Mouse (Mus musculus): Measurements from ENCODE around the gene Grk4. TPM values are rescaled to one million over a fixed set of nuclear protein-coding genes. Genes with fewer than 3 reads are reported as not detected.
A peak's percentile ranks its signal among the peaks of the same experiment; 100 is the strongest.

The Grk4 gene
- 2.3 and 3.8 TPM in 2 replicates for polyA plus RNA-seq (2015; fragmentation: Nextera tagmentation; extraction: Ambion mirVana)

GRCm38 (mm10) chr5:34659686-34660590 is at the start of gene Grk4, which contains the start of gene Nop14:
TSS of gene Grk4 (plus strand) at chr5:34660379.
TSS of gene Nop14 (minus strand) at chr5:34660148.
- Histone ChIP-seq H3K27ac (replicated peaks) (peak within 1 kb of the TSS; percentile 78), H3K36me3 (peaks cover 16% of the 10 kb centered on the region), H3K4me1 (replicated peaks) (peaks cover 15% of the 10 kb centered on the region), H3K9ac (peak within 1 kb of the TSS; percentile 55), H3K9me3 (no peaks in the 10 kb centered on the region), H3K4me2 (peak within 1 kb of the TSS; percentile 62), H3K27me3 (no peaks in the 10 kb centered on the region), H3K4me3 (peak within 1 kb of the TSS; percentile 59)
- peak; percentile 100 for ATAC-seq (ENCODE audit: low FRiP score, low read depth)
- WGBS: under 1% methylated on average over 60 of the region's 60 CpGs

- Histone ChIP-seq H3K9me3 (no peaks in the 10 kb centered on the region), H3K36me3 (peaks cover 68% of the 10 kb centered on the region), H3K4me1 (replicated peaks) (peaks cover 21% of the 10 kb centered on the region), H3K9ac (no peak overlapping the region), H3K27ac (replicated peaks) (no peak overlapping the region), H3K4me3 (no peak overlapping the region), H3K27me3 (no peaks in the 10 kb centered on the region), H3K4me2 (no peak overlapping the region)
- WGBS: 94% methylated on average over 2 of the region's 2 CpGs
- ATAC-seq (ENCODE audit: low FRiP score, low read depth): no peak
Observed at GRCm38 (mm10) chr5:34632996-34633395, 27.2 kb upstream of the Grk4 start.

- WGBS: 76% methylated on average over 4 of the region's 4 CpGs
- no peak overlapping the region for H3K9ac ChIP-seq
- H3K9me3 ChIP-seq: no peaks in the 10 kb centered on the region
- no peak overlapping the region for H3K4me2 ChIP-seq
- H3K36me3 ChIP-seq: peaks cover 68% of the 10 kb centered on the region
- no peaks in the 10 kb centered on the region for H3K27me3 ChIP-seq
- H3K4me3 ChIP-seq: no peak overlapping the region
- H3K4me1 ChIP-seq (replicated peaks): peaks cover 21% of the 10 kb centered on the region
- ATAC-seq (ENCODE audit: low FRiP score, low read depth): no peak
- no peak overlapping the region for H3K27ac ChIP-seq (replicated peaks)
Observed at GRCm38 (mm10) chr5:34633641-34634040, 26.5 kb upstream of the Grk4 start.

GRCm38 (mm10) chr5:34634746-34635400 is 25.3 kb upstream of the Grk4 start:
- ATAC-seq (ENCODE audit: low FRiP score, low read depth): no peak
- no peak overlapping the region for H3K9ac ChIP-seq
- no peaks in the 10 kb centered on the region for H3K27me3 ChIP-seq
- H3K4me2 ChIP-seq: no peak overlapping the region
- H3K9me3 ChIP-seq: no peaks in the 10 kb centered on the region
- 91% methylated on average over 13 of the region's 13 CpGs for WGBS
- H3K4me1 ChIP-seq (replicated peaks): peaks cover 21% of the 10 kb centered on the region
- H3K27ac ChIP-seq (replicated peaks): no peak overlapping the region
- no peak overlapping the region for H3K4me3 ChIP-seq
- H3K36me3 ChIP-seq: peaks cover 67% of the 10 kb centered on the region

- Histone ChIP-seq H3K27me3 (no peaks in the 10 kb centered on the region), H3K4me3 (peak overlapping the region; percentile 51), H3K4me2 (peak overlapping the region; percentile 77), H3K27ac (replicated peaks) (peak overlapping the region; percentile 89), H3K9me3 (no peaks in the 10 kb centered on the region), H3K9ac (peak overlapping the region; percentile 14; the same call in 1 of the 2 replicates), H3K4me1 (replicated peaks) (peaks cover 21% of the 10 kb centered on the region), H3K36me3 (peaks cover 67% of the 10 kb centered on the region)
- no peak for ATAC-seq (ENCODE audit: low FRiP score, low read depth)
- 67% methylated on average over 10 of the region's 10 CpGs for WGBS
Observed at GRCm38 (mm10) chr5:34635665-34636192, 24.4 kb upstream of the Grk4 start.

- Histone ChIP-seq H3K27me3 (no peaks in the 10 kb centered on the region), H3K4me3 (peak within 1 kb of the TSS; percentile 51), H3K36me3 (peaks cover 66% of the 10 kb centered on the region), H3K4me1 (replicated peaks) (peaks cover 21% of the 10 kb centered on the region), H3K4me2 (peak within 1 kb of the TSS; percentile 77), H3K27ac (replicated peaks) (peak within 1 kb of the TSS; percentile 89), H3K9ac (peak within 1 kb of the TSS; percentile 62), H3K9me3 (no peaks in the 10 kb centered on the region)
- under 1% methylated on average over 48 of the region's 48 CpGs for WGBS
- ATAC-seq (ENCODE audit: low FRiP score, low read depth): peak; percentile 92
Observed at GRCm38 (mm10) chr5:34636481-34637287, 23.5 kb upstream of the Grk4 start, which contains the start of gene Mfsd10. TSS of gene Mfsd10 (minus strand) at chr5:34637212.

- H3K36me3 ChIP-seq: peaks cover 61% of the 10 kb centered on the region
- 85% methylated on average over 7 of the region's 7 CpGs for WGBS
- ATAC-seq (ENCODE audit: low FRiP score, low read depth): no peak
- H3K9me3 ChIP-seq: no peaks in the 10 kb centered on the region
- no peak overlapping the region for H3K9ac ChIP-seq
- peaks cover 21% of the 10 kb centered on the region for H3K4me1 ChIP-seq (replicated peaks)
- peak overlapping the region; percentile 77 for H3K4me2 ChIP-seq
- no peaks in the 10 kb centered on the region for H3K27me3 ChIP-seq
- H3K4me3 ChIP-seq: peak overlapping the region; percentile 51; the same call in 1 of the 2 replicates
- H3K27ac ChIP-seq (replicated peaks): peak overlapping the region; percentile 89; the same call in 1 of the 2 replicates
Observed at GRCm38 (mm10) chr5:34637591-34638156, 22.5 kb upstream of the Grk4 start.

GRCm38 (mm10) chr5:34641991-34642390 is 18.2 kb upstream of the Grk4 start:
- H3K27me3 ChIP-seq: no peaks in the 10 kb centered on the region
- H3K4me1 ChIP-seq (replicated peaks): peaks cover 7% of the 10 kb centered on the region; the same call in 1 of the 2 replicates
- no peak for ATAC-seq (ENCODE audit: low FRiP score, low read depth)
- H3K9ac ChIP-seq: no peak overlapping the region
- H3K36me3 ChIP-seq: peaks cover 77% of the 10 kb centered on the region
- no peaks in the 10 kb centered on the region for H3K9me3 ChIP-seq
- no peak overlapping the region for H3K27ac ChIP-seq (replicated peaks)
- H3K4me3 ChIP-seq: no peak overlapping the region
- H3K4me2 ChIP-seq: no peak overlapping the region
- WGBS: 86% methylated on average over 3 of the region's 3 CpGs

- no peak overlapping the region for H3K4me2 ChIP-seq
- H3K27me3 ChIP-seq: no peaks in the 10 kb centered on the region
- no peak overlapping the region for H3K4me3 ChIP-seq
- ATAC-seq (ENCODE audit: low FRiP score, low read depth): peak; percentile 68; the same call in 1 of the 2 replicates
- no peak overlapping the region for H3K9ac ChIP-seq
- H3K9me3 ChIP-seq: no peaks in the 10 kb centered on the region
- H3K27ac ChIP-seq (replicated peaks): no peak overlapping the region
- WGBS: 61% methylated on average over 5 of the region's 5 CpGs
- peaks cover 86% of the 10 kb centered on the region for H3K36me3 ChIP-seq
- no peaks in the 10 kb centered on the region for H3K4me1 ChIP-seq (replicated peaks)
Observed at GRCm38 (mm10) chr5:34642932-34643331, 17.2 kb upstream of the Grk4 start.

GRCm38 (mm10) chr5:34647581-34647980 is 12.6 kb upstream of the Grk4 start:
- WGBS: 43% methylated on average over 4 of the region's 4 CpGs
- Histone ChIP-seq H3K9me3 (no peaks in the 10 kb centered on the region), H3K27me3 (no peaks in the 10 kb centered on the region), H3K4me3 (no peak overlapping the region), H3K4me1 (replicated peaks) (no peaks in the 10 kb centered on the region), H3K27ac (replicated peaks) (no peak overlapping the region), H3K36me3 (peaks cover 96% of the 10 kb centered on the region), H3K9ac (no peak overlapping the region), H3K4me2 (no peak overlapping the region)
- ATAC-seq (ENCODE audit: low FRiP score, low read depth): no peak

- Histone ChIP-seq H3K4me3 (no peak overlapping the region), H3K9ac (no peak overlapping the region), H3K36me3 (peaks cover 81% of the 10 kb centered on the region), H3K27ac (replicated peaks) (no peak overlapping the region), H3K4me1 (replicated peaks) (no peaks in the 10 kb centered on the region), H3K9me3 (no peaks in the 10 kb centered on the region), H3K4me2 (no peak overlapping the region), H3K27me3 (no peaks in the 10 kb centered on the region)
- 94% methylated on average over 5 of the region's 5 CpGs for WGBS
- no peak for ATAC-seq (ENCODE audit: low FRiP score, low read depth)
Observed at GRCm38 (mm10) chr5:34652961-34653360, 7.2 kb upstream of the Grk4 start.
